Mouse (Mus musculus) lung, embryonic 16.5 days (tissue): ENCODE results near the gene Olfr1062. TPM values are rescaled to one million over a fixed set of nuclear protein-coding genes. Genes with fewer than 3 reads are reported as not detected.
"Not testable (repeated sequence)": the region's sequence is repeated elsewhere in the genome, so short reads cannot be mapped to it uniquely, and the experiment has no call there.

ENCODE experiments used
- ATAC-seq: fragments of 200-750 bp; cut with Nextera tagmentation; 2 replicates; pipeline ENCODE4 v1.8.0; 2017; ENCODE audit warnings: low read depth, mild to moderate bottlenecking, moderate library complexity
- H3K27ac ChIP-seq: fragments of 300-500 bp; sonication (generic); 2 replicates; pipeline ENCODE4 v1.5.1; 2014; ENCODE audit warnings: mild to moderate bottlenecking, control low read depth, low read length
- H3K27me3 ChIP-seq: fragments of 300-500 bp; sonication (generic); 2 replicates; pipeline ENCODE4 v1.6.1; 2014; ENCODE audit warnings: low read depth, low read length, mixed read lengths; ENCODE audit not compliant: control insufficient read depth, insufficient read depth
- H3K36me3 ChIP-seq: fragments of 300-500 bp; sonication (generic); 2 replicates; pipeline ENCODE4 v1.6.1; 2014; ENCODE audit warnings: low read length; ENCODE audit not compliant: control insufficient read depth, insufficient read depth
- H3K4me1 ChIP-seq: fragments of 300-500 bp; sonication (generic); replicated peaks from 2 replicates; pipeline ENCODE4 v1.6.1; 2014; ENCODE audit warnings: low read length, mixed read lengths; ENCODE audit not compliant: control insufficient read depth, insufficient read depth
- H3K4me2 ChIP-seq: fragments of 300-500 bp; sonication (generic); 2 replicates; pipeline ENCODE4 v1.6.1; 2014; ENCODE audit warnings: low read depth, low read length, control low read depth
- H3K4me3 ChIP-seq: fragments of 300-500 bp; sonication (generic); 2 replicates; pipeline ENCODE4 v1.5.1; 2014; ENCODE audit warnings: mild to moderate bottlenecking, low read length, control low read depth
- H3K9ac ChIP-seq: fragments of 300-500 bp; sonication (generic); 2 replicates; pipeline ENCODE4 v1.6.1; 2014; ENCODE audit warnings: low read length, control low read depth
- H3K9me3 ChIP-seq: fragments of 300-500 bp; sonication (generic); 2 replicates; pipeline ENCODE4 v1.6.1; 2016; ENCODE audit warnings: low read length; ENCODE audit not compliant: control insufficient read depth
- polyA plus RNA-seq: library from polyadenylated mRNA; unstranded; fragments of >200 nt; fragmentation: Nextera tagmentation; extraction: Ambion mirVana; gene quantifications from 2 replicates; pipeline ENCODE4 v1.2.1, GENCODE M21; 2015

Gene Olfr1062
- polyA plus RNA-seq, 1 experiment from 2014 or later: not detected

DNA sequence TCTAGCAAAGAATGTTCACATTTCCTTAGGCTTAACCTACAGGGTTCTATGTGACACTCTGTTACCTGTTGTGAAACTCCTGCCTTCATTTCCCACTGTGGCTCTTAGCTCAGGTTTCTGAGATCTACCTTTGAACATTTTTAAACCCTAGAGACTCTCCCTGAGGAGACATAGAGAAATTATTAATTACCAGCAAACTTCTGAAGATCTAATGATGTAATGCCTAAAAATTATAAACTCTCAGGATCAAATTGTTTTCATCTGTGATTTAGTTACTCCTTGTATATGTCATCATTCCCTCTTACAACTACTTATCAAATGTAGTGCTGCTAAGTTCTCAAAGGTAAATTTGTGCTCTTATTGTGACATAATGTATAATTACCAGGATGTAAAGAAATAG lies 38.1 kb downstream of the Olfr1062 start, which contains the start of gene Olfr1058:
Gene Olfr1058 (minus strand): TSS at position 101 of the 400 bp plus-strand sequence.
- not testable (repeated sequence) for H3K4me2 ChIP-seq, H3K36me3 ChIP-seq, H3K9ac ChIP-seq, ATAC-seq, H3K27ac ChIP-seq, H3K4me3 ChIP-seq, H3K27me3 ChIP-seq, H3K9me3 ChIP-seq, H3K4me1 ChIP-seq

DNA sequence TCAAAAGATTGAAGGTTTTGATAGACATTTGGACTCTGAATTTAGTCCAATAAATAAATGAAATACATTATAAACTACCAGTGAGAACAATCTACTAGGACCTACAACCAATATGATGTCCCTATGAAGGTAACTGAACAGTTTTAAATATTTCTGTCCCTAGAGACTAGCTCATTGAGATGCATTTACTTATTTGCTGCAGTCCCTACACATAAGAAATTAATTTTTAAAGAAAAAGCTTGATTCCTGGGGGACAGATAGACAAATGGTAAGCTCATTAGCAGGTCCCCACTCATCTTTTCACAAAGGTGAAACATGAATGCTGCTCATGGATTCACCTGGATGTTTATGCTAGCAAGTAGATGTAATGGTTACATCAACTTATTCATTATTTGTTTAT lies 48.3 kb downstream of the Olfr1062 start, which contains the start of gene Olfr1057:
Gene Olfr1057 (minus strand): TSS at position 101 of the 400 bp plus-strand sequence.
- Histone ChIP-seq H3K4me3 (no peak within 1 kb of the TSS), H3K27ac (no peak within 1 kb of the TSS), H3K9me3 (no peaks in the 10 kb centered on the region), H3K27me3 (no peaks in the 10 kb centered on the region), H3K9ac (no peak within 1 kb of the TSS), H3K4me1 (no peaks in the 10 kb centered on the region), H3K4me2 (no peak within 1 kb of the TSS), H3K36me3 (no peaks in the 10 kb centered on the region)
- no peak for ATAC-seq

Other genes with a start within 250 kb of the Olfr1062 start
- not detected in 2 replicates for gene Olfr1044, start 248.9 kb downstream of the Olfr1062 start, polyA plus RNA-seq
- gene Olfr52, start 241.1 kb downstream of the Olfr1062 start, polyA plus RNA-seq: not detected in 2 replicates
- gene Olfr1045, start 223.7 kb downstream of the Olfr1062 start, polyA plus RNA-seq: not detected in 2 replicates
- not detected in 2 replicates for gene Olfr1046, start 207.4 kb downstream of the Olfr1062 start, polyA plus RNA-seq
- not detected in 2 replicates for gene Olfr1047, start 195.3 kb downstream of the Olfr1062 start, polyA plus RNA-seq
- not detected in 2 replicates for gene Olfr1048, start 186.5 kb downstream of the Olfr1062 start, polyA plus RNA-seq
- gene Olfr1049, start 168.4 kb downstream of the Olfr1062 start, polyA plus RNA-seq: not detected in 2 replicates
- not detected in 2 replicates for gene Olfr1051, start 147.7 kb downstream of the Olfr1062 start, polyA plus RNA-seq
- gene Olfr1052, start 134.3 kb downstream of the Olfr1062 start, polyA plus RNA-seq: not detected in 2 replicates
- gene Olfr1053, start 111.5 kb downstream of the Olfr1062 start, polyA plus RNA-seq: not detected in 2 replicates
- not detected in 2 replicates for gene Olfr1054, start 91.3 kb downstream of the Olfr1062 start, polyA plus RNA-seq
- gene Olfr1055, start 76.5 kb downstream of the Olfr1062 start, polyA plus RNA-seq: not detected in 2 replicates
- gene Olfr1056, start 64.3 kb downstream of the Olfr1062 start, polyA plus RNA-seq: not detected in 2 replicates
- gene Olfr1057, start 48.4 kb downstream of the Olfr1062 start, polyA plus RNA-seq: not detected in 2 replicates
- gene Olfr1058, start 38.2 kb downstream of the Olfr1062 start, polyA plus RNA-seq: not detected in 2 replicates
- not detected in 2 replicates for gene Olfr1061, start 12.7 kb downstream of the Olfr1062 start, polyA plus RNA-seq
- not detected in 2 replicates for gene Olfr1065, start 23.8 kb upstream of the Olfr1062 start, polyA plus RNA-seq
- not detected in 2 replicates for gene Olfr1066, start 29.5 kb upstream of the Olfr1062 start, polyA plus RNA-seq
- gene Olfr228, start 60.6 kb upstream of the Olfr1062 start, polyA plus RNA-seq: not detected in 2 replicates
- not detected in 2 replicates for gene Olfr1076, start 81.7 kb upstream of the Olfr1062 start, polyA plus RNA-seq
- not detected in 2 replicates for gene Olfr1079, start 115.7 kb upstream of the Olfr1062 start, polyA plus RNA-seq
- not detected in 2 replicates for gene Olfr1080, start 131.5 kb upstream of the Olfr1062 start, polyA plus RNA-seq
- not detected in 2 replicates for gene Olfr1082, start 172.2 kb upstream of the Olfr1062 start, polyA plus RNA-seq
- not detected in 2 replicates for gene Olfr1084, start 213.0 kb upstream of the Olfr1062 start, polyA plus RNA-seq
- gene Olfr1085, start 235.3 kb upstream of the Olfr1062 start, polyA plus RNA-seq: not detected in 2 replicates